Mouse (Mus musculus) CH12.LX (cell line): ENCODE data around the gene Thoc3. TPM values are rescaled to one million over a fixed set of nuclear protein-coding genes. Genes with fewer than 3 reads are reported as not detected.

ENCODE experiments used
- DNase-seq: peaks from one replicate; pipeline ENCODE4 v3.0.0-alpha.2; 2013; ENCODE audit errors: extremely low read depth
- H3K27ac ChIP-seq: 2 replicates; pipeline ENCODE4 v1.5.1; 2012; ENCODE audit warnings: low read depth, mild to moderate bottlenecking, control low read depth, moderate library complexity; ENCODE audit not compliant: insufficient read depth
- H3K27me3 ChIP-seq: replicated peaks from 2 replicates; pipeline ENCODE3; 2012; ENCODE audit warnings: inconsistent platforms
- H3K36me3 ChIP-seq, 2 experiments: replicated peaks in 1 of 2; 2 replicates each; pipeline versions ENCODE3 to v1.6.1; 2012; ENCODE audit warnings: inconsistent platforms in 1 of 2, low read length in 1 of 2, mild to moderate bottlenecking in 1 of 2, mixed read lengths in 1 of 2, moderate library complexity in 1 of 2; ENCODE audit not compliant: control insufficient read depth in 1 of 2, insufficient read depth in 1 of 2
- H3K4me1 ChIP-seq, 2 experiments: 2 replicates each; pipeline ENCODE4 v1.6.1; 2012; ENCODE audit warnings: inconsistent platforms in 1 of 2, moderate library complexity in 1 of 2; ENCODE audit not compliant: insufficient read depth in 2 of 2, control insufficient read depth in 1 of 2
- H3K4me2 ChIP-seq: 2 replicates; pipeline ENCODE4 v1.6.1; 2012; ENCODE audit warnings: low read depth, mild to moderate bottlenecking, control low read depth; ENCODE audit not compliant: poor library complexity, insufficient read depth, severe bottlenecking
- H3K4me3 ChIP-seq, 3 experiments: fragments of 150-350 bp in 1 of 3; sonication (generic) in 1 of 3; replicated peaks in 1 of 3; 2 replicates each; pipeline versions ENCODE3 to v1.5.1; 2011 to 2012; ENCODE audit warnings: low read depth in 2 of 3, low read length in 2 of 3, mild to moderate bottlenecking in 2 of 3, moderate library complexity in 2 of 3, control low read depth in 1 of 3, improper control_type of control experiment in 1 of 3, inconsistent platforms in 1 of 3, mixed read lengths in 1 of 3; ENCODE audit not compliant: poor library complexity in 1 of 3
- H3K79me2 ChIP-seq: replicated peaks from 2 replicates; pipeline ENCODE4 v1.6.1; 2012; ENCODE audit warnings: mild to moderate bottlenecking, moderate library complexity; ENCODE audit not compliant: control insufficient read depth, poor library complexity, insufficient read depth, severe bottlenecking; ENCODE audit errors: extremely low read depth
- H3K9ac ChIP-seq: 2 replicates; pipeline ENCODE4 v1.6.1; 2012; ENCODE audit warnings: low read depth, mild to moderate bottlenecking, control low read depth, moderate library complexity; ENCODE audit not compliant: insufficient read depth
- H3K9me3 ChIP-seq: replicated peaks from 2 replicates; pipeline ENCODE3; 2012; ENCODE audit warnings: low read length, inconsistent platforms, mixed read lengths
- BHLHE40 ChIP-seq: IDR thresholded peaks from 2 replicates; pipeline ENCODE4 v1.6.1; 2011; ENCODE audit warnings: mild to moderate bottlenecking, low read depth, low read length, improper control_type of control experiment
- CHD1 ChIP-seq: IDR thresholded peaks from 2 replicates; pipeline ENCODE4 v1.6.1; 2012; ENCODE audit warnings: low read depth, low read length, improper control_type of control experiment, inconsistent platforms
- CTCF ChIP-seq, 2 experiments: IDR thresholded peaks in 1 of 2; conservative IDR thresholded peaks in 1 of 2; 2 replicates each; pipeline ENCODE4 v1.5.1; 2011 to 2012; ENCODE audit warnings: low read depth in 2 of 2, low read length in 2 of 2, improper control_type of control experiment in 1 of 2, inconsistent platforms in 1 of 2, mild to moderate bottlenecking in 1 of 2, moderate library complexity in 1 of 2
- E2F4 ChIP-seq: IDR thresholded peaks from 2 replicates; pipeline ENCODE4 v1.6.1; 2011; ENCODE audit warnings: low read depth, low read length, improper control_type of control experiment; ENCODE audit not compliant: insufficient replicate concordance
- GABPA ChIP-seq: IDR thresholded peaks from 2 replicates; pipeline ENCODE4 v1.6.1; 2012; ENCODE audit warnings: low read depth, low read length, improper control_type of control experiment, inconsistent platforms; ENCODE audit not compliant: insufficient replicate concordance
- MAFK ChIP-seq: IDR thresholded peaks from 2 replicates; pipeline ENCODE4 v1.6.1; 2011; ENCODE audit warnings: low read length, improper control_type of control experiment; ENCODE audit not compliant: insufficient replicate concordance
- NRF1 ChIP-seq: IDR thresholded peaks from 2 replicates; pipeline ENCODE4 v1.6.1; 2014; ENCODE audit warnings: low read depth, mild to moderate bottlenecking, inconsistent platforms, low read length, improper control_type of control experiment, moderate library complexity
- RAD21 ChIP-seq: IDR thresholded peaks from 2 replicates; pipeline ENCODE4 v1.6.1; 2011; ENCODE audit warnings: low read depth, mild to moderate bottlenecking, low read length, improper control_type of control experiment, moderate library complexity
- SIN3A ChIP-seq: IDR thresholded peaks from 2 replicates; pipeline ENCODE4 v1.6.1; 2012; ENCODE audit warnings: low read length, improper control_type of control experiment, inconsistent platforms
- SMC3 ChIP-seq: IDR thresholded peaks from 2 replicates; pipeline ENCODE4 v1.6.1; 2011; ENCODE audit warnings: low read depth, low read length, improper control_type of control experiment
- TBP ChIP-seq: conservative IDR thresholded peaks from 2 replicates; pipeline ENCODE4 v1.6.1; 2011; ENCODE audit warnings: low read depth, low read length, improper control_type of control experiment
- ZKSCAN1 ChIP-seq: IDR thresholded peaks from 2 replicates; pipeline ENCODE4 v1.6.1; 2012; ENCODE audit warnings: low read depth, inconsistent platforms, low read length, improper control_type of control experiment, borderline replicate concordance
- dilution Hi-C: fragments of 300-500 bp; cut with MboI; formaldehyde crosslinking; loops from 2 replicates; pipeline ENCODE4 v1.14.3; 2020; ENCODE audit warnings: low sequenced_read_pairs; ENCODE audit not compliant: extremely low pct_unique_long_range_greater_than_20kb, extremely low pct_ligation_motif_present
- in situ Hi-C: fragments of 300-500 bp; cut with MboI; formaldehyde crosslinking; loops from 3 replicates; pipeline ENCODE4 v1.14.3; 2019; ENCODE audit warnings: low sequenced_read_pairs, low pct_ligation_motif_present, low pct_unique_long_range_greater_than_20kb, mixed read lengths
- polyA plus RNA-seq: library from polyadenylated mRNA; unstranded; fragments of >175 nt; gene quantifications from 2 replicates; pipeline ENCODE4 v1.2.1, GENCODE M21; 2012; ENCODE audit warnings: low read depth; ENCODE audit not compliant: insufficient read length
- total RNA-seq, 2 experiments: library from RNA; depleted of rRNA; stranded (reverse); fragments of 300-350 nt in 1 of 2; fragments of >200 nt in 1 of 2; gene quantifications; 2 replicates each; pipeline ENCODE4 v1.2.3; 2012 to 2014

Thoc3 gene
- total and polyA plus RNA-seq, 3 experiments = 72.1 to 93.1 (median 77.5) TPM

- dilution Hi-C loops (no loop called here), in situ Hi-C loops (no loop called here)
- no peaks in the 10 kb centered on the region for H3K27me3 ChIP-seq
- TF ChIP-seq RAD21 (peak; percentile 79), E2F4 (no peak), SIN3A (no peak), BHLHE40 (no peak), CHD1 (no peak), SMC3 (peak; percentile 65), ZKSCAN1 (no peak), CTCF (conservative IDR thresholded peaks at IDR 0.05 in 1 of 2, IDR thresholded peaks at IDR 0.05 in 1 of 2; ENCODE audit: low read depth in 2 of 2, low read length in 2 of 2) (peak; percentile 23 to 77; a peak in 2 of 4 replicates), TBP (no peak), MAFK (no peak), NRF1 (no peak), GABPA (no peak)
- no peak overlapping the region for H3K27ac ChIP-seq
- H3K36me3 ChIP-seq = peaks cover 58 to 92% of the 10 kb centered on the region in 2 experiments
- H3K4me2 ChIP-seq = no peak overlapping the region
- no peaks in the 10 kb centered on the region for H3K79me2 ChIP-seq
- DNase-seq = peak; percentile 48
- H3K9me3 ChIP-seq = no peaks in the 10 kb centered on the region
- H3K9ac ChIP-seq = no peak overlapping the region
- peaks cover 0 to 3% of the 10 kb centered on the region in 2 experiments; a peak in 1 of 4 replicates for H3K4me1 ChIP-seq
- no peak overlapping the region for H3K4me3 ChIP-seq
These were observed 11.6 kb downstream of the Thoc3 start for GRCm38 (mm10) chr13:54457062-54457461.

DNA sequence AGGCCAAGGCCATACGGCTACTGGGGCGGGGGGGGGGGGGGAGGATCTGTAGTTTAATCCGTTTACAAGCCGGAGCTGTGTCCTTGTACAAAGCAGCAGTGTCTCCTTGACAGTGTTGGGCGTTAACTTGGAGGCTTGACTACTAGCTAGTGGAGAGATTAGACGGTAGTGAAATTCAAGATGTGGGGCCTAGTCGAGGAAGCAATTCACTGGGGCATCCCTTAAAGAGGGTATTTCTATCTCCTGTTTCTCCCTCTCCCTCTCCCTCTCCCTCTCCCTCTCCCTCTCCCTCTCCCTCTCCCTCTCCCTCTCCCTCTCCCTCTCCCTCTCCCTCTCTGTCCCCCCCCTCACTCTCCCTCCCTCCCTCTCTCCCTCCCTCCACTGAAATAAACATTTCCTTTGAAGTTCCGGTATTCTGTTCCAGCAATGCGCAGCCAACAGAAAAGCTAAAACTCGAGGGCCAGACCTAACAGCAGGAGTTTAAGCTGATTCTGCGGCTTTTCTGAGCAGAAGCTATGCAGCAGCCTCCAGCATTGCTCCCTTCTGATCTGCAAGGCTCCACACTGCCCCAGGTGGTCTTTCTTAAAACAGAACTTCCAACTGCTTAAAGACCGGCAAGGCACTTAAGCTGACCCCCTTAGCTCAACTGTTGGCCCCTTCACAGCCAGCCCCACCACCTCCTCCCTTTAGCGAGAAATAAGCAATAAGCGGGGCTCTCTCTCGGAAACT lies 21.0 kb downstream of the Thoc3 start:
- DNase-seq = peak; percentile 20
- Histone ChIP-seq H3K79me2 (no peaks in the 10 kb centered on the region), H3K27me3 (peaks cover 4% of the 10 kb centered on the region), H3K27ac (no peak overlapping the region), H3K4me1 (peaks cover 0 to 6% of the 10 kb centered on the region in 2 experiments; a peak in 2 of 4 replicates), H3K4me2 (no peak overlapping the region), H3K36me3 (peaks cover 0 to under 1% of the 10 kb centered on the region in 2 experiments), H3K4me3 (no peak overlapping the region), H3K9ac (no peak overlapping the region), H3K9me3 (no peaks in the 10 kb centered on the region)
- TF ChIP-seq CTCF (conservative IDR thresholded peaks at IDR 0.05 in 1 of 2, IDR thresholded peaks at IDR 0.05 in 1 of 2; ENCODE audit: low read depth in 2 of 2, low read length in 2 of 2) = peak in 1 of 2 experiments; percentile 48; a peak in 2 of 4 replicates
- no peak for TF ChIP-seq E2F4
- dilution Hi-C loops (no loop called here), in situ Hi-C loops (loop anchor here (5.0 to 10.0 kb wide), 2 partner anchors 63 to 335 kb away; no protein-coding TSS in a partner anchor)
